Mouse (Mus musculus) ES-E14 (cell line): ENCODE measurements around the gene Slc30a1.

Experiments used
- HCFC1 ChIP-seq: IDR thresholded peaks from 2 replicates; pipeline ENCODE4 v1.6.1; 2012; ENCODE audit warnings: low read length, inconsistent platforms, borderline replicate concordance; ENCODE audit not compliant: insufficient read depth
- MAFK ChIP-seq: IDR thresholded peaks from 2 replicates; pipeline ENCODE4 v1.6.1; 2014; ENCODE audit warnings: mild to moderate bottlenecking, low read depth, low read length, inconsistent platforms; ENCODE audit not compliant: insufficient read depth
- ZNF384 ChIP-seq: IDR thresholded peaks from 2 replicates; pipeline ENCODE4 v1.6.1; 2012; ENCODE audit warnings: low read depth, low read length, inconsistent platforms

DNA sequence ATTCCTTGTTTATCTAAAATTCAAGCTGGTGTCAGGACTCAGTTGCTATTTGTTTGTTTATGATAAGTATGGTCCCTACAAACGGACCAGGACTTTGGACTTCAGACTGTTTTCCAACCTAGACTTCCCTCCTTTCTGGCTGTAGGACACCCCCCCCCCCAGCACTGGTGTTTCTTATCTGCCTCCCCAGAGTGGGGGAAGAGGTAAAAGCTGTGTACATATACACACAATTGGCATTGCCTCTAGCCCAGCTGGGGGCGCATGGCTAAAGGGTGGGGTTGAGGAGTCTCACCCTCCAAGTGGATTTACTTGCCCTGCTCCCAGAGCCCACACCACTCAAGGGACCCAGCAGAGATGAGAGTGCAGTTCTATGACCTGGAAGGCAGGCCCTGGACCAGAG is 40.3 kb downstream of the Slc30a1 start:
- no peak for TF ChIP-seq MAFK
- no peak for TF ChIP-seq ZNF384
- no peak for TF ChIP-seq HCFC1
